Mouse (Mus musculus) adrenal gland, postnatal 10 days (tissue): ENCODE measurements at regions not wholly inside any gene's neighbourhood (a gene's known extent, or its start where the extent isn't known, plus 50 kb on each side); places are given as distances from the start of the nearest gene placed in this dataset.

Source experiments
- DNase-seq: peaks from one replicate; pipeline ENCODE4 v3.0.0; 2021; ENCODE audit warnings: mixed read lengths

GRCm38 (mm10) chr2:75510223-75510622 is 148.8 kb upstream of the Hnrnpa3 start:
- no peak for DNase-seq

- DNase-seq, result no peak
Measured at GRCm38 (mm10) chr2:75512422-75513170, 146.5 kb upstream of the Hnrnpa3 start.

- no peak for DNase-seq
Measured at GRCm38 (mm10) chr2:75514171-75514570, 144.9 kb upstream of the Hnrnpa3 start.

GRCm38 (mm10) chr2:75516223-75516622 is 142.8 kb upstream of the Hnrnpa3 start:
- DNase-seq, result no peak

GRCm38 (mm10) chr2:75517096-75517495 is 142.0 kb upstream of the Hnrnpa3 start:
- DNase-seq, result no peak

- DNase-seq, result no peak
Measured at GRCm38 (mm10) chr2:75518607-75519006, 140.5 kb upstream of the Hnrnpa3 start.

GRCm38 (mm10) chr2:75525562-75525961 is 133.5 kb upstream of the Hnrnpa3 start:
- DNase-seq, result no peak

- no peak for DNase-seq
Measured at GRCm38 (mm10) chr2:75528706-75529105, 130.4 kb upstream of the Hnrnpa3 start.

GRCm38 (mm10) chr2:75538114-75538513 is 120.9 kb upstream of the Hnrnpa3 start:
- DNase-seq, result no peak

GRCm38 (mm10) chr2:75539726-75540125 is 119.3 kb upstream of the Hnrnpa3 start:
- no peak for DNase-seq

GRCm38 (mm10) chr2:75542331-75542730 is 116.7 kb upstream of the Hnrnpa3 start:
- DNase-seq, result no peak

- DNase-seq, result no peak
Measured at GRCm38 (mm10) chr2:75542781-75543180, 116.3 kb upstream of the Hnrnpa3 start.

- DNase-seq, result no peak
Measured at GRCm38 (mm10) chr2:75545971-75546370, 113.1 kb upstream of the Hnrnpa3 start.

GRCm38 (mm10) chr2:75555676-75556075 is 103.4 kb upstream of the Hnrnpa3 start:
- no peak for DNase-seq

GRCm38 (mm10) chr2:75556744-75557143 is 102.3 kb upstream of the Hnrnpa3 start:
- DNase-seq, result peak; percentile 18

- DNase-seq, result no peak
Measured at GRCm38 (mm10) chr2:75557392-75557791, 101.7 kb upstream of the Hnrnpa3 start.

GRCm38 (mm10) chr2:75559920-75560319 is 99.1 kb upstream of the Hnrnpa3 start:
- no peak for DNase-seq

- DNase-seq, result no peak
Measured at GRCm38 (mm10) chr2:75563253-75563913, 95.7 kb upstream of the Hnrnpa3 start.

- no peak for DNase-seq
Measured at GRCm38 (mm10) chr2:75564809-75565208, 94.3 kb upstream of the Hnrnpa3 start.

- DNase-seq, result no peak
Measured at GRCm38 (mm10) chr2:75567131-75567530, 91.9 kb upstream of the Hnrnpa3 start.

- no peak for DNase-seq
Measured at GRCm38 (mm10) chr2:75569756-75570155, 89.3 kb upstream of the Hnrnpa3 start.

GRCm38 (mm10) chr2:75570246-75570645 is 88.8 kb upstream of the Hnrnpa3 start:
- peak; percentile 59 for DNase-seq

GRCm38 (mm10) chr2:75584975-75585374 is 74.1 kb upstream of the Hnrnpa3 start:
- DNase-seq, result peak; percentile 88

GRCm38 (mm10) chr2:75588572-75588971 is 70.5 kb upstream of the Hnrnpa3 start:
- DNase-seq, result peak; percentile 78
